Mouse (Mus musculus) cortical plate, adult 2 months (tissue): ENCODE results near the gene Tesc. TPM values are rescaled to one million over a fixed set of nuclear protein-coding genes. Genes with fewer than 3 reads are reported as not detected.

Source experiments
- H3K27ac ChIP-seq: fragments of 200-500 bp; 2 replicates; pipeline ENCODE4 v1.5.1; 2012; ENCODE audit warnings: low read length, control low read depth, inconsistent platforms; ENCODE audit not compliant: insufficient read depth
- H3K4me1 ChIP-seq: fragments of 200-500 bp; 2 replicates; pipeline ENCODE4 v1.6.1; 2011; ENCODE audit warnings: low read length; ENCODE audit not compliant: control insufficient read depth, insufficient read depth
- H3K4me3 ChIP-seq: fragments of 200-500 bp; 2 replicates; pipeline ENCODE4 v1.5.1; 2011; ENCODE audit warnings: mild to moderate bottlenecking, low read length, control low read depth; ENCODE audit not compliant: insufficient read depth
- CTCF ChIP-seq: fragments of 200-500 bp; IDR thresholded peaks from 2 replicates; pipeline ENCODE4 v1.5.1; 2011; ENCODE audit warnings: mild to moderate bottlenecking, control low read depth, low read length; ENCODE audit not compliant: insufficient read depth; ENCODE audit errors: extremely low read depth
- POLR2A ChIP-seq: fragments of 200-500 bp; IDR thresholded peaks from 2 replicates; pipeline ENCODE4 v1.6.1; 2011; ENCODE audit warnings: mild to moderate bottlenecking, low read length, control low read depth; ENCODE audit not compliant: insufficient read depth; ENCODE audit errors: extremely low read depth
- polyA plus RNA-seq: library from polyadenylated mRNA; depleted of rRNA; stranded (reverse); fragments of >200 nt; gene quantifications from 2 replicates; pipeline ENCODE4 v1.2.3, GENCODE M21; 2012

Gene Tesc
- polyA plus RNA-seq, 1 experiment = 54.6 TPM

- H3K4me1 ChIP-seq = peaks cover 2% of the 10 kb centered on the region; the same call in 1 of the 2 replicates
- TF ChIP-seq CTCF (no peak), POLR2A (no peak)
- peak overlapping the region; percentile 39 for H3K4me3 ChIP-seq
- no peak overlapping the region for H3K27ac ChIP-seq
Measured at GRCm38 (mm10) chr5:118029035-118029408, 1.5 kb downstream of the Tesc start.

GRCm38 (mm10) chr5:118029420-118029819 lies 1.9 kb downstream of the Tesc start:
- peaks cover 2% of the 10 kb centered on the region; the same call in 1 of the 2 replicates for H3K4me1 ChIP-seq
- TF ChIP-seq POLR2A (peak; percentile 41; the same call in 1 of the 2 replicates), CTCF (no peak)
- H3K27ac ChIP-seq = no peak overlapping the region
- peak overlapping the region; percentile 39 for H3K4me3 ChIP-seq

GRCm38 (mm10) chr5:118030022-118030675 lies 2.6 kb downstream of the Tesc start:
- Histone ChIP-seq H3K4me3 (peak overlapping the region; percentile 39; the same call in 1 of the 2 replicates), H3K4me1 (peaks cover 2% of the 10 kb centered on the region; the same call in 1 of the 2 replicates), H3K27ac (no peak overlapping the region; the same call in 1 of the 2 replicates)
- TF ChIP-seq CTCF = no peak
- no peak for TF ChIP-seq POLR2A

GRCm38 (mm10) chr5:118031059-118031458 lies 3.5 kb downstream of the Tesc start:
- Histone ChIP-seq H3K4me3 (no peak overlapping the region), H3K27ac (no peak overlapping the region), H3K4me1 (peaks cover 2% of the 10 kb centered on the region; the same call in 1 of the 2 replicates)
- TF ChIP-seq CTCF (no peak), POLR2A (no peak)

GRCm38 (mm10) chr5:118031508-118031907 lies 4.0 kb downstream of the Tesc start:
- no peak overlapping the region for H3K27ac ChIP-seq
- H3K4me1 ChIP-seq = peaks cover 2% of the 10 kb centered on the region; the same call in 1 of the 2 replicates
- TF ChIP-seq POLR2A (no peak), CTCF (no peak)
- no peak overlapping the region for H3K4me3 ChIP-seq

GRCm38 (mm10) chr5:118033328-118033727 lies 5.8 kb downstream of the Tesc start:
- Histone ChIP-seq H3K4me3 (no peak overlapping the region), H3K27ac (no peak overlapping the region), H3K4me1 (peaks cover 2% of the 10 kb centered on the region; the same call in 1 of the 2 replicates)
- TF ChIP-seq CTCF (no peak), POLR2A (no peak)

GRCm38 (mm10) chr5:118033740-118034139 lies 6.2 kb downstream of the Tesc start:
- H3K4me1 ChIP-seq = peaks cover 2% of the 10 kb centered on the region; the same call in 1 of the 2 replicates
- no peak overlapping the region for H3K27ac ChIP-seq
- TF ChIP-seq POLR2A (no peak), CTCF (no peak)
- no peak overlapping the region for H3K4me3 ChIP-seq

- no peak for TF ChIP-seq CTCF
- TF ChIP-seq POLR2A = no peak
- H3K4me1 ChIP-seq = peaks cover 3% of the 10 kb centered on the region; the same call in 1 of the 2 replicates
- no peak overlapping the region for H3K4me3 ChIP-seq
- H3K27ac ChIP-seq = no peak overlapping the region
Measured at GRCm38 (mm10) chr5:118034632-118035031, 7.1 kb downstream of the Tesc start.

- Histone ChIP-seq H3K27ac (no peak overlapping the region), H3K4me1 (peaks cover 1% of the 10 kb centered on the region; the same call in 1 of the 2 replicates), H3K4me3 (no peak overlapping the region)
- no peak for TF ChIP-seq CTCF
- TF ChIP-seq POLR2A = no peak
Measured at GRCm38 (mm10) chr5:118035786-118036185, 8.2 kb downstream of the Tesc start.
